Mouse (Mus musculus): ENCODE results near the gene Nedd4.

The Nedd4 gene

DNA sequence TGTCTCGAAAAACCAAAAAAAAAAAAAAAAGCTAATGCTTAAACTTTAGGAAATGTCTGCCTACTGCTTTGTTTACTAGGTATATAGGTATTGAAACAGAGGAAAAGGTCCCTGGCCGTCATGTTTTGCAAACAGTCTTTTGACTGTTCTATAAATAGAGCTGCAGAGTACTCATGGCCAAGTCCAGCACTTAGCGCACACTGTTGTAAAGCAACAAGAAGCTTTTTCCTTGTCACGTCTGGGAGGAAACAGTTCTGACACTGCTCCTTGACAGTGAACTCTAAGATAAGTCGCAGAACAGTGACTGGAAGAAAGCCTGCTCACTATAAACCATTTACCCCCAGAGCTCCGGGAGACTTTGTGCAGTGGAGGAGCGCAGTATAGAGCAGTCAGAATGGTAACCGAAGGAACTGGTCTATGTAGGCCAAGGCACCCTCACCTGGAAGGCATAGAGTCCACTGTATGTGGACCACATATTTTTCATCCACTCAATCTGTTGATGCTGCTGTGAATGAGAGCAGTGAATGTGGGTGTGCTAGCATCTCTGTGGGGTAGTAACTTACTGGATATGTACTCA is 19.6 kb downstream of the Nedd4 start:
- DNase-seq = no peak

DNA sequence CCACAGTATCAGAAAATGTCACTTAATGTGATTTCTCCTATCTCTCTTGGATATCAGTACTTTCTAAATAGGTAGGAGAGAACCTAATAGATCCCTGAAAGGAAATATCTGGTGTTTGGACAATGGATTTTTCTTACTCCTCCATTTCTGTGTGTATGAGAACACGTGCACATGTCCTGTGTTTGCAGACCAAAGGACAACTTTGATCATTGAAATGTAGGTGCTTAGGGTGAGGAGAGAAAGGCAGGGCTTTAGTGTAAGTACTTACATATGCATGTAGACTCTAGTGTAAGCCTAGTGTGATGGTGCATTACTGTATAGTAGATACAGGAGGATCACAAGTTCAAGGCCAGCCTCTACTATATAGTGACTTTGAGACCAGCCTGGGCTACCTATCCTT is 21.1 kb downstream of the Nedd4 start:
- DNase-seq = no peak

DNA sequence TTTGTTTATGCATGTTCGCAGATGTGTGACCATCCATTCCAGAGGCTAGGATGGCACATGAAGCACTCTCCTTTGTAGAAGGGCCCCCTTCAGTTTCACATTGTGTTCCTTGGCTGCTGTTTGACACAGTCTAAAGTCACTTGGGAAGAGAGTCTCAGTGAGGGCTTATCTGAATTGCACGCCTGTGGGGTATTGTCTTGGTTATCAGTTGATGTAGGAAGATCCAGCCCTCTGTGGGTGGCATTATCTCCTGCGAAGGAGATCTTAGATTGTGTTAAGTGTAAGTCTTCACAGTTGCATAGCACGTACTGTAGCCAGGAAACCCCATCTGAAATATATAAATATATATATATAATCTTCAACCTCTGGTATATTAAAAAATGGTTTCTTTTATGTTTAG is 23.1 kb downstream of the Nedd4 start:
- DNase-seq = no peak

DNA sequence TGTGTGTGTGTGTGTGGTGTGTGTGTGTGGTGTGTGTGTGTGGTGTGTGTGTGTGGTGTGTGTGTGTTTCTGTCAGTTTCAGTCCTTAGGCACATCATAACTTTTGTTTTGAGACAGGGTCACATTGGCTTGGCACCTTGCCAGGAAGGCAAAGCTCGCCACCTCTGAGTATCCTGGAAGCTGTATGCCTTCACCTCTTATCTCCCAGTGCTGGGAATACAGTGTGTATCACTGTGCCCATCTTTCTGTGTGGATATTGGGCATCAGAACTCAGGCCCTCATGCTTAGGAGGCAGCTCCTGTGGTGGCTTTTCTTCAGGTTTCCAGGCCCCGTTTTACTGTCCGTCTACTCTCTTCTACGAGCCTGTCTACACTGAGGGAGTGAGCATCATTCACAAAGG is 24.4 kb downstream of the Nedd4 start:
- no peak for DNase-seq

DNA sequence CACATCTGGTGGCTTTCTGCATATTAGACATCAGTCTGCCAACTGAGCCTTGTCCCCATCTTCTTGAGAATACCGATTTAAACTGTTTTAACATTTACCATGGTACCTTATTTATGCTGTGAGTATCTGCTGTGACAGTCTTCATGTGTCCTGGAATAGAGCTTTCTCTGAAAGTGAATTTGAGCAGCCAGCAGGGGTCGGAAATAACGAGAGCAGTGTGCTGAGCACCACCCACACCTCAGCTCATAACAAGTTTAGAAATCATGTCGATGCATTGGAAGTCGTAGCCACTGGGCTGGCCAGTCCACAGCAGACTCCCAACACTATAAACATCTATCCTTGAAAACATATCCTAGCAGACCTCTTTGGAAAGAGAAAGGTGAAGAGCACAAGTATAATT is 27.4 kb downstream of the Nedd4 start:
- DNase-seq = no peak

DNA sequence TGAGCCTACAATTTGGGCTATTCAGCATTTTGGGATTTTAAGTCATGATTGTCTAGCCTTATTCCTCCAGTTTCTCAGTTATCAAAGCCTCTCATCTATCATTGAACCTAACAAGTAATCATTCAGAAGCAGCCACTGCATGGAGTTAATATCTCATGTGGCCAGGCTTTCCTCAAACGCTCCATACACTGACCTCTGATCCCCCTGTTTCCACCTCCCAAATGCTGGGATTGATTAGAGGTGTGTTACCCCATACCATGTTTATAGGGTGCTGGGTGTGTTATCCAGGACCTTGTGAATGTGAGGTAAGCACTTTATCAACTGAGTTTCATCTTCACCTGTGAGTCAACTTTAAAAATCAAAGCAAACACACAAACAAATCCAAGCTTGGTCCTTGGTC is 28.7 kb downstream of the Nedd4 start:
- DNase-seq = no peak

DNA sequence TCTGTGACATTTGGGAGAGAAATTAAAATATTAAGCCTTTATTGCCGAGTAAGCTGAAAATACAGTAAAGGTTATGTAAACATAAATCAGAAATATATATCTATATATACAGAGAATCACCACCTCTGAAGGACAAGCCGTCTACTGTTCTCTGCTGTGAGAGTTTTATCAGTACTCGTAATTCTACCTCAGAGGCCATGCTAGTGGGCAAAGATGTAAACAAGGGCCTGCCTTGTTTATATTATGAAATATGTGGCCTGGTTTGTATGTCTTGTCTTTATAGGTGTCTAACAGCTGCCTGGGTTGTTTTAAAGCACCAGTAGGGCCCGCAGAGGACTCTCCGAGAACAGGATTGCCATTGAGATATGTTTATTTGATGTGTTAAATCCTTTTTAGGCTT is 29.8 kb downstream of the Nedd4 start:
- no peak for DNase-seq

DNA sequence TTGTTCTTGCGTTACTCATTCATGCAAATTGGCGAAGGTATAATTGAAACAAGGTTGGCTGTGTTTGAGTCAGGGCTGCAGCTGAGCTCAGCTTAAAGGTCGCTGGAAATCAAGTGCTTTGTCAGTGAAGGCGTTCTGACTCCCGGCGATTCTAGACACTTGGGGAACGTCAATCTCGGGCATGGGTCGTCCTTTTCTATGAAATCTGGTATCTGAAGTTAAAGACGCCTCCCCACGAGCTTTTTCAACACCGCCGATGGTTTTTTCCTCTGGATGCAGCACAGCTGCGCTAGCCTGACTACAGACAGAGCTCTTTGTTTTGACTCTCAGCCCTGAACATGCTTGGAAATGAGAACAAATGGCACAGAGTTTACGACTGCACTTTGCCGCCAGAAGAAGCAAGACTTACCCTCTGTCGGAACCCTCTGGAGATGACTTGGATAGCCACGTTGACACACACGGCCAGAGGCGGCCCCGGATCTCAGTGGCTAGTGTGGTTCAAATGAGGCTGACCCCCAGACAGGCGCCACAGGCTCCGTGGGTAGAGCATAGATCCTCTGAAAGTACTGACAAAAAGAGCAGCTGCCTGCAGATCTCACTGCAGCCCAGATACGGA is 31.0 kb downstream of the Nedd4 start:
- no peak for DNase-seq

DNA sequence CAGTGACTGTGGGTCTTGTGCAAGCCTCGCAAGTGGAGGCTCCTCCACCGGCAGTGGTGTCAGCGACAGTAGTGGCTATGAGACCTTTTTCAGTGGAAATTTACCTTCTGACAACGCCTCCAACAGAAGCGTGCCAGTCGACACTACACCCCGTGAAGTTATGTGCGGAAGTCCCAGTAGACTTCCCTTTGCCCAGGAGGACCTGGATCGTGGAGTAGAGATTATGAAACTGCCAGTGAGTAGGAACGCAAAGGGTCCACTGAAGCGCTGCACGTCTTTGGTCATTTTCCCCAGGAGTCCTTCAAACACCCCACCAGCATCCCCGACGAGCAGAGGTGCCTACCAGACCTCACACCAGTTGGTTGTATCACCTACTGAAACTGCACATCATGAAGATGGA is 31.7 kb downstream of the Nedd4 start:
- no peak for DNase-seq

DNA sequence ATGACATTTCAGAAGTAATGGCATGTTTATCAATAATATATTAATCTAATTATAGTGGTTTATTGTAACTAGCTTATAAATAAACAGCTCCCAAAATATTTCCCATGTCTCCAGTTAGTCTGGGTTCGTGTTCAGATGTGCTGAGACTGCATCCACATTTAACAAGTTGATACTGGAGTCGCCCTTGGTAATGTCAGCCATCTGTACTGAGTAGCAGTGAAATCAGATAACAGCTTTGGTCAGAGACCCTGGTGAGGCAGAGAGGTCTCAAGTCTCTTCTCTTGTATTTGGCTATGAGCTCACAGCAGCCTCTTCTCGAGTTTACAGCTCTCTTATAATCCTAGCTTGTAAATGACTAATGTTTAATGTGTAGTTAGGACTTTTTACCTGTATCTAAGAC is 34.4 kb downstream of the Nedd4 start:
- DNase-seq = no peak

DNA sequence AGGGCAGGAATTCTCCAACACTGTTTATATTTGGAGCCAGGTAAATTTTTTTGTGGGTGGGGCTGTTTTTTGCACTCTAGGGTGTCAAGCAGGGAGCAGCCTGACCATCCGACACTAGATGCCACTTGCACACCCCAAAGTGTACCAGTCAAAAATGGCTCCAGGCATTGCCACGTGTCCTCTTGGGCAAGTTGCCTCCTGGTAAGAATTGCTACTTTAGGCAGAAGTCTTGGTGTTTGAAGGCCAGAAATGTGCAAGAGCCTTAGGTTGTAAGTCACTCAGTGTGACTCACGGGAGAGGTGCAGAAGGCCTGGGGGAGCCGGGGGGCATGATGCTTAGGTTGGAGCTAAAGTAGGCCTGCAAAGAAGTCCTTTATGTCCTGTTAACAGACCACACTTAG is 35.6 kb downstream of the Nedd4 start:
- no peak for DNase-seq

DNA sequence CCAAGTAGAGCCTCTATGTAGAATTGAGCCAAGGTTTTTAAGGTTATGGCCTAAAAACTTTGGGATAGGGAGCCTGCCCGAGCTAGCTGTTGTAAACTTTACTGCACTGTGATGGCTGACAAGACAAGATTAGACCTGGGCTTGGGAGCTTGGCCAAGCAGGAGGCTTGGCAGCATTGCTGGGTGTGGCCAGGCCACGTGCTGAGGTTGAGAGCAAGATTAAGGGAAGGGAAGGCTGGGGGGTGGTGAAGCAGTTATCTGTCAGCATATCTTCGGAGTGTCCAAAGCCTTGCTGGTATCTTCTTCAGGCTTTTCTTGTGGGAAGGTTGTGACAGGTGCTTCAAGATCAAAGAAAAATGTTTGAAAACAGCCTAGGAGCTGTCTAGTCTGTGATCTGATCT is 37.6 kb downstream of the Nedd4 start:
- no peak for DNase-seq

DNA sequence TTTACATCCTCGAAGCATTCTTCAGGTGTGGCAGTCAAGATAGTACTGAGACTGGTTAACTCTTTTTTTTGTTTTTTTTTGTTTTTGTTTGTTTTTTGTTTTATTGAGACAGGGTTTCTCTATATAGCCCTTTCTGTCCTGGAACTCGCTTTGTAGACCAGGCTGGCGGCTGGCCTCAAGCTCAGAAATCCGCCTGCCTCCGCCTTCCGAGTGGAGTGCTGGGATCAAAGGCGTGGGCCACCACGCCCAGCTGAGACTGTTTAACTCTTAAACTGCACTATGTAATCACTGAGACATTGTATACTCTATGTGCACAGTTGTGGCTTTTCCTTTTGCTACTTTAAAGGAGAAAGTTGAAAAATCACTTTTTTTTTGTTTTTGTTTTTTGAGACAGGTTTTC is 39.3 kb downstream of the Nedd4 start:
- no peak for DNase-seq

DNA sequence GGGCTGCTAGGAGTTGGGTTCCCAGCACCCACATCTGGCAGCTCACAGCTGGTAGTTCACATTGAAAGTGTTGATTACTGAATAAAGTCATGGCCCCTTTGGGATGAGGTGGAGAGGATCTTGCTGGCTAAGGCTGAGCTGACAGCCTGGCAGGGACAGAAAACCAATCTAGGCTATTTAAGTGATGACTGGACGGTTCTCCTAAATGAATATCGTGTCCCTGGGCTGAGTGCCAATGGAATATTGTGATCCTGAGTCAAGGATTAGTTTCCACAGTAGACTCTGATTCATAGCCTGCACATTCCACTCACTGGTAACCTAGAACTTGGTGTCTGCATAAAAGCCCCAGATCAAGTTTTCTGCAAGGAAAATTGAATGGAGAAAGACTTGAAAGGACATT is 39.9 kb downstream of the Nedd4 start:
- no peak for DNase-seq

DNA sequence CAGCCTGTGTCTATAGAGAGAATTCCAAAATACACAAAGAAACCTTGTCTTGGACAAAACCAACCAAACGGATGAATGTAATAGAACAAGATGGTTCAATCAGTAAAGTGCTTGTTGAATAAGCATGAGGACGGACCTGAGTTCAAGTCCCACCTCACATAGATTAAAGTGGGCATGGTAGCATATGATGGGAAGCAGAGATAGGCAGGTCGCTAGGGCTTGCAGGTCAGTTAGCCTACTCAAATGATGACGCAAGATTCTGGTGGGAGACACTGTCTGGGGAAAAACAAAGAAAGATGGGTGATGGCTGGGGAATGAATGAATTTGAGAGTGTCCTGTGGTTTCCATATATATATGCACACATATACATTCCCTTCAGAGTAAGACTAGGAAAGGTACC is 41.0 kb downstream of the Nedd4 start:
- DNase-seq = no peak

DNA sequence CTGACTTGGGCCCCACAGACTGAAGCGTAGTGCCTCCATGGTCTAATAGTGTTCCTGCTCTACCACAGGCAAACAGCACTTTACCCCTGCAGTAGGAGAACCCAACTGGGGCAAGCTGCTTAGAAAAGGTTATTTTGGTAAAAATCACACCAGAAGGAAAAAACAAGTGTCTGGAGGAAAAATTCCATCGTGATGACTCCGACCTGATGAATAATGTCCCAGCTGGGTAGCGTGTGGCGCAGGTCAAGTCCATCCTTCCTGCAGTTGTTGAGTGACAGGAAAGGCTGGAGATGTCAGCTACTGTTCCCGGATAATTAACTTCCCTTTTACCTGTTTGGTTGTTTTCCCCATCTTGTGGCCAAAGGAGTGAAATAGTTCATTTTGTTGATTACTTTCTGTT is 41.6 kb downstream of the Nedd4 start:
- no peak for DNase-seq

DNA sequence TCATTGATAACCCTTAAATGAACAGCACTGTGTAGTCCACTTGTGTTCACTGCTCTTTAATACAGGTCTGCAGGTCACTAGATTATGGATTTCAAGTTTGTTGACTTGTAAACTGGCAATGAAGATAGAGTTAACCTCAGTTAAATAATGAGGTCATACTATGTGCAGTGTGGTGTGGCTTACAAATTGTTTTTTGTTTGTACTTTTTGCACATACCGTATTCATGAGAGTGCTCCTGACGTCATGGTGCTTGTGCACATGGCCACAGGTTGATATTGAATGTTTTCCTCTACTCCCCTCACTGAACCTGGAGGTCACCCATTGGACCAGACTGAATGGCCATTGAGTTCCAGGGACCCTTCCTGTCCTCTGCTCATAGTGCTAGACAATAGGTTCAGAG is 43.1 kb downstream of the Nedd4 start:
- no peak for DNase-seq

DNA sequence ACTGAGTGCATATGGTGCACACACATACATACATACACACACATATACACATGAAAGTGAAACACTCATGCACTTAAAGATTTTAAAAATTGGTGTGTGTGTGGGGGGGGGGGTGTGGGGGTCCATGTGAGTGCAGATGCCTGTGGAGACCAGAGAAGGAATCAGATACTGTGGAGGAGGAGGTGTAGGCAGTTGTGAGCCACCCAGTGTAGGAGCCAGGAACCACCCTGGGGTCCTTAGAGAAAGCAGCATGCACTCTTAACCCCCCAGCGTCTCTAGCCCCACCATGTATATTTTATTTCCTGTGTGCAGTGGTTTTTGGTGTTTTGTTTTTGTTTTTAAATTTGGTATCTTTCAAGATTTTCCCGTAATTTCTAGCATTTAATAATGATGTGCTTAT is 45.9 kb downstream of the Nedd4 start:
- no peak for DNase-seq

DNA sequence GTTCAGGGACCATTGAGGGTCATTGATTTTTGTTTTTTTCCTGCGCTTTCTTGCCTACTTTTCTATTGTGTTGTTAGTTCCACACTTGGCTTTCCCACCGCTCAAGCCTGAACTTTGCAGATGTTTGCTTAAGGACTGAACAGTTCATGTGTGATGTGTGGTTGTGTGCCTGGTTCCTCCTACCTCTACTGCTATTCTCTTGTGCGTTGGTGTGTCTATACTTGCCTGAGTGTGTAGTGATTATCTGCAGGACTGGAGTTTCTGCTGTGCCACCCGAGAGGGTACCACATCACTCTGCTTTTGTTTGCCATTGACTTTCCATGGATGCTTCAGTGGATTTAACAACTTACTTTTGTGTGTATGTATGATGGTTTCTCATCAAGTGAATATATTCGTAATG is 46.5 kb downstream of the Nedd4 start:
- DNase-seq = no peak

DNA sequence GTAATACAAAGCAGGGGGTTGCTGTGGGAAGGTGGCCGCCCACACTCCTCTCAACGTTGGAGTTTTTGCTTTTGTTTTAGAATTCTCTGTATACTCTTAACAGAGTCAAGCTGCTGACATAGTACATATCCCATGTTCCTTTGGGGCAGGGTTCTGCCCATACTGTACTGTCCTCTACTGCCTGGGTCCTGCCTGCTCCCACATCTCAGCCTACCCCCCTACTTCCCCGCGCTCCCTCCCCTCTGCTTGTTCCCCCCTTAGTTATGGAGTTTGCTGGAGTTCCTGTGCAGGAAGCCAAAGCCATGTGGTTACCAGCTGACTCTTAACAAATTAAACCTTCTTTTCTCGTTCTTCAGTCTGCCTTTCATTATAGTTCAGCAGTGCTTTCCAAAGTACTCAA is 47.9 kb downstream of the Nedd4 start:
- no peak for DNase-seq

DNA sequence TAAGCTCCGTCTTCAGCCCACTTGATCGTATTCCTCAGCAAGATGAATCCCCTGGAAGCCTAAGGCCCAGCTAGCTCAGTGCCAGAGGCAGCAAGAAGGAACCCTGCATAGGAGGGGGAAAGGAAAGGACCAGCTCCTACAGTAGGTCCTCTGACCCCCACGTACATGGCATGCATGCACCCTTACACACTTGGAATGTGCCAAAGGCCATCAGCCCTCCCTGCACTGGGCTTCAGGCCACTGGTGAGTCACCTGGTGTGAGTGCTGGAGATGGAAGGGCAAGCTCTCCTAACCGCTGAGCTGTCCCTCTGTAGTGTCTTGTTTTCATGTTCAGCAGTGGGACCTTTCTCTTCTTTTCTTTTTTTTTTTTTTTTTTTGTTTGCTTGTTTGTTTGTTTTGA is 52.8 kb downstream of the Nedd4 start:
- no peak for DNase-seq

DNA sequence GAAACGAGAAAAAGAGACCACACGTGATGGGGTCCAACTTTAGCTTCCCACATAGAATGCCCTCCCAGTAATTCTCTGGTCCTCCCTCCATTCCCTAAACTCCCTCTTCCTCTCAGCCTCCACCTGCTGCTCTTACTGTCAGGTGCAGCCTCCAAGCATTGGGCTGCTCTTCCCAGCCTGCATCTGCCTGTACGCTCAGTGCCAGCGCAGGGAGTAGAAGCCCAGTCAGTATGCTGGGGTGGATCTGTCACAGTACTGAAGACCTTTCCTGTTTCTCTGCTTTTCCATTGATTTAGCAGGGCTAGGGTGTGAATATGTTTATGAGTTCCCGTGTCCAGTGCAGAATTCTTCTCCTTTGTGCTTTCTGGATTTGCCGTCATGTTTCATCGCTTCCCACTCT is 54.1 kb downstream of the Nedd4 start:
- DNase-seq = no peak

DNA sequence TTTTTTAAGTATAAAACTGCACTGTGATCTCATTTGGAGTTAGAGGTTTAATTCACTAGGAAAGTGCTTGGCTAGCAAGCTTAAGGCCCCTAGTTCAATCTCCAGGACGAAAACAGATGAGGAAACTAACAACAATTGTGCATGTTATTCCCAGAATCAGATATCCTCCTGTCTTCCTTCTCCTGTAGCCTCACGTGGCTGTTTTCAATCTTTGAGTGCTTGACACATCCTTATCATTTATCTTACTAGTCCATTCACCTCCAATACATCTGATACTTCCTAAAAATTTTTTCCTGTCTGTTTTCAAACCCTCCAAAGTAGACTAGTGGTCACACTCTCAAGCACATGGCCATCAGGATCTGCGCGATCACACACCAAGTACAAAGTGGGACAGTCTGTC is 57.0 kb downstream of the Nedd4 start:
- no peak for DNase-seq

DNA sequence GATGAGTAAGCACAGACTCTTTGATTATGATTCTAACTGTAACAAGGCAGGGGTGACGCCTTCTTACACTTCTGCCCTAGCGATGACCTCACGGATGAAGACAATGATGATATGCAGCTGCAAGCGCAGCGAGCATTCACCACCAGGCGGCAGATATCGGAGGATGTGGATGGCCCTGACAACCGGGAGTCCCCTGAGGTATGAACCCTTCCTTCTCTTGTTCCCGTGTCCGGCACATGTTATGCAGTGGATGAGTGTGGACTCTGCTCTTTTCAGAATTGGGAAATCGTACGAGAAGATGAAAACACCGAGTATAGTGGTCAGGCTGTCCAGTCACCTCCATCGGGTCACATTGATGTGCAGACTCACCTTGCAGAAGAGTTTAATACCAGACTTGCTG is 59.1 kb downstream of the Nedd4 start:
- DNase-seq = no peak

DNA sequence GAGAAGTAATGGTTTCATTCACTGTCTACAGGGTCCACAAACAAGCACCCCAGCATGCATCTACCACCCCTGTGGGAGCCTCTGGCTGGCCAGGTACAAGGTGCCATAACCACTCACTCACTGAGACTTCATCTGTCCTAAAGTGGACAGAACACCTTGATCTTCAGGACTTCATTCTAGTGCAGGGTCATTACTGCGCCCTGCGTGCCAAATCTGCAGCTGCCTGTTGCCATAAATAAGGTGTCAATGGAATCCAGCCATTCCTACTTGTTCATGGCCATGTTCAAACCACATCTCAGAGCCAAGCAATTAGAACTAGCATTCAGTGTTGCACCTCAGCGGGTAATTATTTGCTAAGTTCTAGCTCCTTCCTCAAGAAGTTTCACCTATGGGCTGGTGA is 60.5 kb downstream of the Nedd4 start:
- no peak for DNase-seq

Data from B cell, adult 2 months (primary cell).